Mouse (Mus musculus) gastrocnemius, postnatal 14 days (tissue): ENCODE measurements around the gene Opcml. TPM values are rescaled to one million over a fixed set of nuclear protein-coding genes. Genes with fewer than 3 reads are reported as not detected.

Source experiments
- DNase-seq: peaks from one replicate; pipeline ENCODE4 v3.0.0; 2021; ENCODE audit warnings: mixed read lengths
- intact Hi-C: fragments of 180-260 bp; cut with DNase I; formaldehyde crosslinking; loops from one replicate; pipeline ENCODE4 v1.15.1; 2025; ENCODE audit warnings: low total_unique reads
- long read RNA-seq, 2 experiments: library from polyadenylated mRNA; stranded (forward); transcript quantifications; one replicate each; pipeline ENCODE4 v2.0.0; 2021
- total RNA-seq, 2 experiments: library from RNA; stranded (reverse); gene quantifications; 2 replicates each; pipeline ENCODE4 v1.2.3; 2021

The Opcml gene
- 1 to 10 TPM; 2.9 to 3.2 TPM for total RNA-seq
- long read RNA-seq, experiment 1, partial matches to known transcripts: 0 of 1 reads
- long read RNA-seq, experiment 1, other reads (novel, unspliced or antisense): 1 of 1 reads
- long read RNA-seq, experiment 2: 0 reads

GRCm38 (mm10) chr9:27790725-27791638 lies at the start of gene Opcml:
Gene Opcml (plus strand): TSS chr9:27790775.
- no peak for DNase-seq
- intact Hi-C loops: no loop called here

- DNase-seq: no peak
- intact Hi-C loops: no loop called here
Measured at GRCm38 (mm10) chr9:27758709-27759108, 31.9 kb upstream of the Opcml start.

GRCm38 (mm10) chr9:27761196-27761595 lies 29.4 kb upstream of the Opcml start:
- intact Hi-C loops: no loop called here
- DNase-seq: no peak

GRCm38 (mm10) chr9:27766446-27766845 lies 24.1 kb upstream of the Opcml start:
- intact Hi-C loops: no loop called here
- DNase-seq: no peak

- intact Hi-C loops: no loop called here
- DNase-seq: no peak
Measured at GRCm38 (mm10) chr9:27767196-27767900, 23.2 kb upstream of the Opcml start.

GRCm38 (mm10) chr9:27768788-27769187 lies 21.8 kb upstream of the Opcml start:
- no peak for DNase-seq

GRCm38 (mm10) chr9:27781291-27781993 lies 9.1 kb upstream of the Opcml start:
- no peak for DNase-seq
- intact Hi-C loops: no loop called here

More at GRCm38 (mm10) chr9:27768788-27769187, 21.8 kb upstream of the Opcml start:
- intact Hi-C loops: no loop called here

GRCm38 (mm10) chr9:27781994-27782337 lies 8.6 kb upstream of the Opcml start:
- no peak for DNase-seq
- intact Hi-C loops: no loop called here

GRCm38 (mm10) chr9:27791639-27791966 lies 1.0 kb downstream of the Opcml start:
- intact Hi-C loops: no loop called here
- no peak for DNase-seq

- DNase-seq: no peak
- intact Hi-C loops: no loop called here
Measured at GRCm38 (mm10) chr9:27792226-27792625, 1.7 kb downstream of the Opcml start.

GRCm38 (mm10) chr9:27792994-27793393 lies 2.4 kb downstream of the Opcml start:
- no peak for DNase-seq
- intact Hi-C loops: no loop called here

GRCm38 (mm10) chr9:27796535-27796934 lies 6.0 kb downstream of the Opcml start:
- no peak for DNase-seq
- intact Hi-C loops: no loop called here

GRCm38 (mm10) chr9:27800992-27801391 lies 10.4 kb downstream of the Opcml start:
- intact Hi-C loops: no loop called here
- DNase-seq: no peak

GRCm38 (mm10) chr9:27801807-27802206 lies 11.2 kb downstream of the Opcml start:
- intact Hi-C loops: no loop called here
- DNase-seq: no peak

- no peak for DNase-seq
- intact Hi-C loops: no loop called here
Measured at GRCm38 (mm10) chr9:27802379-27802778, 11.8 kb downstream of the Opcml start.

GRCm38 (mm10) chr9:27804461-27804860 lies 13.9 kb downstream of the Opcml start:
- intact Hi-C loops: no loop called here

GRCm38 (mm10) chr9:27809741-27810140 lies 19.2 kb downstream of the Opcml start:
- intact Hi-C loops: no loop called here
- DNase-seq: no peak

More at GRCm38 (mm10) chr9:27804461-27804860, 13.9 kb downstream of the Opcml start:
- no peak for DNase-seq

- peak; percentile 9 for DNase-seq
- intact Hi-C loops: no loop called here
Measured at GRCm38 (mm10) chr9:27813207-27813790, 22.7 kb downstream of the Opcml start.

GRCm38 (mm10) chr9:27814161-27814560 lies 23.6 kb downstream of the Opcml start:
- no peak for DNase-seq
- intact Hi-C loops: no loop called here

- no peak for DNase-seq
- intact Hi-C loops: no loop called here
Measured at GRCm38 (mm10) chr9:27821197-27821596, 30.6 kb downstream of the Opcml start.
